11 mouse cellular contexts compared by ENCODE assay signal in the genomic region with DNA sequence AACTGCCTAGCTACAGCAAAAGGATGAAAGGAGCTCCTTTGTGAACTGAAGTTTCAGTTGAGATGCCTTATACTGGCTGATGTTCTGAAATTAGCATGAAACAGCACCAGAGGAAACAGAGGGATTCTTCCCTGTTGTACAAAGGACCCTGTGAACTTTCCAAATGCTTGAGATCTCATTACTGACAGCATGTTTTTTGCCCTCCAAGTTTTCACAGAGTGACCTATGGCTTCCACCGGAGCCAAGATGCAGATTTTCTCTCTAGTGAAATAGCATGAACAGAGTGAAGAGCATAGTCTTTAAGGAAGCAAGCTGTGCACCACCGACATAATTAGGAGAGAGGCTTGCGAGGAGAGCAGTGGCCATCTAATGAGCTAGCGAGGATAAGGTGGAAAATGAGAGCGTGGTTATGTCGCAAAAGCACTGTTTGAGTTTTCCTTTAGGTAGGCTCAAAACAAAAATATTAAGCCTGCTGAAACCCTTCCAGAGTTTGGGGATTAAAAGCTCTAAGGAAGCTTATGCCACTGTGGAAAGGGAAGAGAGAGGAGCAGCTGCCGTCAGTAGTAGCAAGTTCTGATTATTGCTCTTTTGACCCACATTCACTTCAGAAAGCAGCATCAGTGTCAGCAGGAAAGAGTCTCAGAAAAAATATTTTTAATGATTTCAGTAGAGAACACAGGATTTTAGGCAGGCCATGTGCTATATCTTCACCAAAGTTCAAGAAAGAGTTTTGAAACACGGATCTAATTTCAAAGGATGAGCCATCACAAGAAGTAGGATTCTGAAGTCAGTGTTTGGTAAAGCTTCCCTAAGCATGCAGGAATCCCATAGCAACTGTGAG.
DNase-seq lines count a peak whose midpoint lies in the region; ATAC-seq and TF ChIP-seq lines count a peak whose summit lies in the region.
"Had no signal": no experiment of that assay in that cellular context is flagged by ENCODE, and none has a peak within 500 bp of the region (broad histone marks: within the 10 kb centered on the region; RNA-seq: fewer than 3 reads in every experiment).

No protein-coding gene starts in this region.

- no peak overlapping the region for H3K27ac ChIP-seq in forebrain, embryonic 11.5 days (ENCODE audit: low read depth, low read length)
- H3K27ac ChIP-seq in hindbrain, embryonic 15.5 days (replicated peaks): no peak overlapping the region
- H3K27ac ChIP-seq in neural tube, embryonic 11.5 days (ENCODE audit: low read depth, low read length): 0 out of 2 replicates have a peak overlapping the region, but pooled peaks have one; percentile 20
- H3K27ac ChIP-seq in left cerebral cortex, adult 2 months: no peak overlapping the region
- H3K27ac ChIP-seq in stomach, postnatal 0 days (replicated peaks): no peak overlapping the region

- 13% methylated on average over 8 of the region's 8 CpGs for WGBS in forebrain, embryonic 11.5 days
- WGBS in hindbrain, embryonic 15.5 days: 17% methylated on average over 8 of the region's 8 CpGs
- WGBS in neural tube, embryonic 11.5 days: 47% methylated on average over 8 of the region's 8 CpGs
- 55% methylated on average over 8 of the region's 8 CpGs for WGBS in stomach, postnatal 0 days

- ATAC-seq in forebrain, embryonic 11.5 days (replicated peaks; ENCODE audit: low FRiP score): peak; percentile 81
- peak; percentile 56; the same call in 1 of the 2 replicates for ATAC-seq in hindbrain, embryonic 15.5 days (ENCODE audit: low FRiP score, low read depth)
- peak; percentile 31; the same call in 1 of the 2 replicates for ATAC-seq in neural tube, embryonic 11.5 days (ENCODE audit: insufficient read depth, low FRiP score, low TSS enrichment)
- no peak for ATAC-seq in stomach, postnatal 0 days (ENCODE audit: low FRiP score, low TSS enrichment)
- ATAC-seq: lung, postnatal 0 days had no signal

- no peak overlapping the region for H3K9ac ChIP-seq in forebrain, embryonic 11.5 days (ENCODE audit: low read length)
- H3K9ac ChIP-seq in hindbrain, embryonic 15.5 days: no peak overlapping the region
- no peak overlapping the region for H3K9ac ChIP-seq in neural tube, embryonic 11.5 days (ENCODE audit: low read length)
- H3K9ac ChIP-seq in stomach, postnatal 0 days (ENCODE audit: low read length): no peak overlapping the region

- no peaks in the 10 kb centered on the region for H3K27me3 ChIP-seq in forebrain, embryonic 11.5 days (ENCODE audit: control insufficient read depth, insufficient read depth, low read length)
- no peaks in the 10 kb centered on the region for H3K27me3 ChIP-seq in hindbrain, embryonic 15.5 days
- H3K27me3 ChIP-seq in neural tube, embryonic 11.5 days (ENCODE audit: control insufficient read depth, insufficient read depth, low read length): no peaks in the 10 kb centered on the region
- H3K27me3 ChIP-seq in stomach, postnatal 0 days (ENCODE audit: control insufficient read depth, insufficient read depth, low read length): no peaks in the 10 kb centered on the region

- intact Hi-C loops in left cerebral cortex, adult 2 months (cut with DNase I): no loop called here

- H3K4me1 ChIP-seq in forebrain, embryonic 11.5 days (replicated peaks; ENCODE audit: control insufficient read depth, insufficient read depth, low read length): no peaks in the 10 kb centered on the region
- H3K4me1 ChIP-seq in hindbrain, embryonic 15.5 days (replicated peaks): 0 out of 2 replicates have a peak, but pooled peaks cover 5% of the 10 kb centered on the region
- no peaks in the 10 kb centered on the region for H3K4me1 ChIP-seq in neural tube, embryonic 11.5 days (ENCODE audit: control insufficient read depth, insufficient read depth, low read length)
- no peaks in the 10 kb centered on the region for H3K4me1 ChIP-seq in stomach, postnatal 0 days (replicated peaks; ENCODE audit: control insufficient read depth, insufficient read depth)

- no peak for TF ChIP-seq CTCF in left cerebral cortex, adult 2 months (IDR thresholded peaks at IDR 0.05)
- no peak for TF ChIP-seq CTCF in stomach, postnatal 0 days (IDR thresholded peaks at IDR 0.05; ENCODE audit: low read depth)

- no peak for TF ChIP-seq EP300 in stomach, postnatal 0 days (optimal IDR thresholded peaks at IDR 0.05)

- peak; percentile 50 for DNase-seq in embryo, embryonic 10 days (ENCODE audit: low spot score)
- DNase-seq in forebrain, embryonic 11.5 days (ENCODE audit: low spot score): no peak
- no peak for DNase-seq in neural tube, embryonic 11.5 days (ENCODE audit: low spot score)
- DNase-seq in right cerebral cortex, postnatal 10 days (ENCODE audit: low spot score in 2 of 2): no peak
- DNase-seq in left cerebral cortex, adult 2 months (ENCODE audit: extremely low spot score in 1 of 2, low spot score in 2 of 2): no peak
- no peak for DNase-seq in stomach, postnatal 0 days (ENCODE audit: low spot score)
- DNase-seq: cerebellum, adult 9-11 months; kidney, adult 18-20 months; thymus, postnatal 36 days had no signal

- no peak overlapping the region; the same call in 1 of the 2 replicates for H3K4me2 ChIP-seq in forebrain, embryonic 11.5 days (ENCODE audit: low read depth, low read length, severe bottlenecking)
- H3K4me2 ChIP-seq in hindbrain, embryonic 15.5 days: 0 out of 2 replicates have a peak overlapping the region, but pooled peaks have one; percentile 5
- no peak overlapping the region for H3K4me2 ChIP-seq in neural tube, embryonic 11.5 days (ENCODE audit: low read depth)
- no peak overlapping the region for H3K4me2 ChIP-seq in stomach, postnatal 0 days (replicated peaks; ENCODE audit: low read depth)

- no peaks in the 10 kb centered on the region for H3K9me3 ChIP-seq in forebrain, embryonic 11.5 days (ENCODE audit: control insufficient read depth, low read length)
- H3K9me3 ChIP-seq in hindbrain, embryonic 15.5 days: no peaks in the 10 kb centered on the region
- no peaks in the 10 kb centered on the region for H3K9me3 ChIP-seq in neural tube, embryonic 11.5 days (ENCODE audit: control insufficient read depth, low read length)
- no peaks in the 10 kb centered on the region for H3K9me3 ChIP-seq in stomach, postnatal 0 days (ENCODE audit: control insufficient read depth, low read length)

- H3K4me3 ChIP-seq in forebrain, embryonic 11.5 days (ENCODE audit: low read depth, low read length): no peak overlapping the region
- no peak overlapping the region for H3K4me3 ChIP-seq in hindbrain, embryonic 15.5 days
- no peak overlapping the region for H3K4me3 ChIP-seq in neural tube, embryonic 11.5 days (ENCODE audit: low read depth, low read length)
- H3K4me3 ChIP-seq in left cerebral cortex, adult 2 months: no peak overlapping the region
- H3K4me3 ChIP-seq in stomach, postnatal 0 days (ENCODE audit: low read depth, low read length): no peak overlapping the region

- H3K36me3 ChIP-seq in forebrain, embryonic 11.5 days (ENCODE audit: control insufficient read depth, insufficient read depth, low read length): no peaks in the 10 kb centered on the region
- no peaks in the 10 kb centered on the region for H3K36me3 ChIP-seq in hindbrain, embryonic 15.5 days
- no peaks in the 10 kb centered on the region for H3K36me3 ChIP-seq in neural tube, embryonic 11.5 days (ENCODE audit: control insufficient read depth, insufficient read depth, low read length)
- no peaks in the 10 kb centered on the region for H3K36me3 ChIP-seq in stomach, postnatal 0 days (ENCODE audit: control insufficient read depth, insufficient read depth, low read length)
